Mouse (Mus musculus): ENCODE measurements around the gene Kcnq1.
A peak's percentile ranks its signal among the peaks of the same experiment; 100 is the strongest.

Kcnq1 gene

DNA sequence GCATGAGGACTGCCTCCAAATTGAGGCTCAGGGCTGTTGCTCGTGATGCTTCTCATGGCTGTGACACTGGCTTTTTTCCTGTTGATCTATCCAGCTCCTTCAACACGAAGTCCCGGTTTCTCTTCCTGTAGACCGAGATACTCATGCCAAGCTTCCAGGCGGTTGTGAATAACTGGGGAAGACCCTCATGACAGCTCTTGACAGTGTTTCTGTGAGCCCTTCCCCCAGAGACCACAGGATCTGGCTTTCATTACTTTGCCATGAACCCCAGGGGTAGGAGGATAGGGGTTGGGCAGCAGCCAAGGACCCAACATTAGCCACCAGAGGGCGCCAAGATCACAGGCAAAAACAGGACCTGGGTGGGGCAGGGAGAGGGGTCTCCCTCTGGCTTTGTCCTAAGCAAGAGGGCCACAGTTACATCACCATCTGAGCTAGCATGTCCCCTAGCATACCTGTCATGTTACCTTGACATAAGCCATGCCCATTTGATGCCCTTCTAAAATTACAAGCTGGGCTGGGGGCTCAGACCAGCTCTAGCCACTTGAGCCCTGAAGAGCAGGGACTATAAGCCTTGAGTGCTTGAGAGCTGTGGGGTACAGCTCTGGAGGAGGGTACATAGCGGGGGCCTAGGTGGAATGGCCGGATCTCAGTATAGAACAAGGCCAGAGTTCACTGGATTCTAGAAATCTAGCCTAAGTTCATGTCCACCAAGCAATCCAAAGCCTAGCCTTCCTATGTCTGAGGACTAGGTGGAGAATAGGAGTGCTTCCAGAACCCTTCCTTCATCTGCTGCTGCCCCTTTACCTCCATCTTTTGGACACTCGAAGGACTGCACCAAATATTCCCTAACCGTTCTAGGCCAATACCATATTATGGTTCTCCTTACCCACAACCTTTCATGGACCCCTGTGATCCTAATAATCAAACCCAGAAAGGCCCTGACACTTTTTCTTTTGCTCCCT, 11.3 kb upstream of the Kcnq1 start, which contains the start of gene Trpm5:
Gene Trpm5, minus strand, starts transcription at position 51 of the 962 bp plus-strand sequence.
- peak; percentile 83 for DNase-seq

- DNase-seq = no peak
Observed at GRCm38 (mm10) chr7:143095554-143095907, 10.6 kb upstream of the Kcnq1 start.

DNA sequence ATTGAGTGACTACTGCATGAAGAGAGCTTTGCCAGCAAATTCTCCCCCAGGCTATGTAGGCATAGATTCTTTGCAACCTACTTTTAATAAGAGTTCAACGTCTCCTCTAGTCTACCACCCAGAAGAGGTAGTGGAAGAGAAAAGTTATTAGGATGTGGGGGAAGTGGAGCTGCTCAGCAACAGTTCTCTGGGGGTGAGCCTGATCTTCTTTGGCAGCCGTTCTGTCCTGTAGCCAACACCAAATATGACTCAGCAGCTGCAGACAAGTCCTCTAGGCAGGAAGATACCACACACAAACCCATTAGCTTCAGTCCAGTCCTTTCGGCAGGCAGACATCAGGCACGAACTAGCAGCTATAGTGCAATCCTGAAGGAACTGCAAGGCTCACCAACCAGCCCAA, 5.4 kb upstream of the Kcnq1 start:
- DNase-seq = no peak

- no peak for DNase-seq
Observed at GRCm38 (mm10) chr7:143105258-143105897, 784 bp upstream of the Kcnq1 start.

- DNase-seq = peak; percentile 78
Observed at GRCm38 (mm10) chr7:143106672-143107465, 707 bp downstream of the Kcnq1 start.

DNA sequence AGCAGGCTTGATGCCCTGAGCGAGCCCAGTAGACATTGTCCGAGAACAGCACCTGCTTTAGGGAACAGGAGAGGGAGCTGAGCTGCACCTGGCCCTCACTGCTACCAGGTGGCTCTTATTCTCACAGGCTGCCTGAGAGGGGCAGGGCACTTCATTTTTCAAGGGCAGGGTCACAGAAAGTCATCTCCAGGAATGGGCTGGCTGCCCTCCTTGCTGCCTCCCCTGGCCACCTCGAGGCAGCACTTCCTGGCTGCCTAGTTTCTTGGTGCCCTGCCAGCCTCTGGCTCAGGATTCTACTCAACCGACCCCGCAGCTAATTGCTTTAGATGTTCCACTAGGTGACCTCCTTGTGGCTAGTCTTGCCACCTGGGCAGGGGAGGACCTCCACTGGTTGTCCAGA, 2.0 kb downstream of the Kcnq1 start:
- peak; percentile 64 for DNase-seq

DNA sequence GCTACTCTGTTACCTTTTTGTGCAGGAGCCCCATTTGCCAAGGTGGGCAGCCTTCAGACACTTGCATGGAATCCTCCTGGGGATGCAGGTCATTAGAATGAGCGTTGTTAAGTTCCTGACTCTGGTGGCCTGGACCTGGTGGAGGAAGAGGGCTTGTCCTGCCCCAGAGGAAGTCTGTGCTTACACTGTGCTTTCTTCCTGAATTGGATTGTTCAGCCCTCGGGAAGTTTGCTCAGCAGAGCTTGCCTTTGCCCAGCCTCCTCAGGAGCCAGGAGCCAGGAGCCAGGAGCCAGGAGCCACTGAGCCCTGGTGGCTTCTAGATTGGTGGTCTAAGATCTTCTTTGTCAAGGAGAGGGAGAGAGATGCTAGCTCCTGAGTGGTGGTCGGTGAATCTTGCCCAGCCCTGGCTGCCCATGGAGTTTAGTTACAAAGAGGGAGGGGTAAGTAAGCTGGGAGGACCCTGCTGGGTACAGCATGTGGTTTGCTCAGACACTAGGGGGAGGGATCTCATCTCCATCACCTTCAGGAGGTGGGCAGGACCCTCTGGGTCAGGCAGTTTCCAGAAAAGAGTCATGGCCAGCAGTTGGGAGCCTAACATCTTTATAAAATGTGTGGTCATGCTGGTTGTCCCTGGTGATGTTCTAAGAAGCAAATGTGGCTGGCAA, 3.0 kb downstream of the Kcnq1 start:
- DNase-seq = peak; percentile 35

DNA sequence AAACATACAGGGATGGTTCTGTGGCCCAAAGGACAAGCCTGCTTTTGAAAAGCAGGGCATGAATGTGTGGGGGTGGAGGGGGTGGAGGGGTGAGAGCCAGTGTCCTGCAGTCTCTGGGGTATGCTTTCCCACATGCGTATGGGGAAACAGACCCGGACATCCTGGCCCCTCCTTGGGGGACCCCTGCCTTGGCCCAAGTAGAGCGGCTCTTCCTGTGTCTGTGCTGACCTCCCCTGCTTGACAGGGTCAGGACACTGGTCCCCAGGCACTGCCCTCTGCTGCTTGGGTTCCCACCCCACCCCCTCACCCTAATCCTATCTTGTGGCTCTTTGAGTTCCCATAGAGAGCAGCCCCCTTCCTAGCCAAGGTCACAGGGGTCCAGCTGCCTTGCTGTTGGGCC, 3.5 kb downstream of the Kcnq1 start:
- no peak for DNase-seq

GRCm38 (mm10) chr7:143110803-143111202, 4.6 kb downstream of the Kcnq1 start:
- DNase-seq = no peak

- DNase-seq = no peak
Observed at GRCm38 (mm10) chr7:143111719-143112118, 5.6 kb downstream of the Kcnq1 start.

GRCm38 (mm10) chr7:143112395-143112794, 6.2 kb downstream of the Kcnq1 start:
- no peak for DNase-seq

DNA sequence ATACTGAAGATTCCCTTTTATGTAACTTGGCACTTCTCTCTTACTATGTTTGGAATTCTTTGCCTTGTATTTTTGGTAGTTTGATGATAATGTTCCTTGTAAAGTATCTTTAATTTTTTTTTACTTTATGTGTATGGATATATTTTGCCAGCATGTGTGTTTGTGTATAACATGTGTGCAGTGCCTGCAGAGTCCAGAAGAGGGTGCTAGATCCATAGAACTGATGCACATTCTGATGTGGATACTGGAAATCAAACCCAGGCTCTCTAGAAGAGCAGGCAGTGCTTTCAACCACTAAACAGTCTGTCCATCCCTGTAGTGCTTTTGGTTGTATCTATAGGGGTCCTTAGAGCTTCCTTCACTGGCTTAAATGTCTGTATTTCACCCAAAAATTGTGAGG, 8.6 kb downstream of the Kcnq1 start:
- no peak for DNase-seq

DNA sequence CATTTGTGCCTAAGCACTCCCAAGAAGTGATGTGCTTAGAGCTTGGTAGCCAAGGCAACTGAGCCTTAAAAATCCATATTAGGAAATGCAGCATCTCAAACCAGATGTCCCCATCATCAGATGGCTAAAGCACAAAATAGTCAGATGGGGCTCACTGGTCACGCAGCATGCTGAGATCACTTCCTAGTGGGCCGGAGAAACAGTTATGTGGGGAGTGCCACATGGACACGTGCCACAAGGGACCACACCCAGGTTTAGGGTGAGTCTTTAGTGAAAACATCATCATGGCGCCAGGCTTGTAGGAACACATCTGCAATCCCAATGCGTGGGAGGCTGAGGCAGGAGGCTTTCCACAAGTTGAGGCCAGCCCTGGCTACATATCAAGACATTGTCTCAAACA, 10.4 kb downstream of the Kcnq1 start:
- DNase-seq = no peak

DNA sequence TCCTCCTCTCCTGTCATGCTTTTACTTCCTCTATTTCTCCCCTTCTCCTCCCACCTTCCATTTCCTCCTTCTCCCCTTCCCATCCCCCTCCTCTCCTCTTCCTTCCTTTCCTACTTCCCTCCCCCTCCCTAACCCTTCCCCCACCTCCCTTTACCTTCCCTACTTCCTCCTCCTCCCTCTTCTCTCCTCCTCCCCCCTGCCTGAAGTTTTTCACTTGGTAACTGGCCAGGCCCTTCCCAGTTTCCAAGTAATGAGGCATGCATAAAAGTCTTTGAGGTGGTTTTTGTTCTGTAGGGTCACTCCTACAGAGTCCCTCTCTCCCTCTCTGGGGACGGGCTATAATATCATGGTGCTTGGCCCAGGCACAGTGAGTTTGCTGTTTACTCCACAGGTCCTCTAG, 13.2 kb downstream of the Kcnq1 start:
- peak; percentile 41 for DNase-seq

- no peak for DNase-seq
Observed at GRCm38 (mm10) chr7:143119826-143120225, 13.7 kb downstream of the Kcnq1 start.

GRCm38 (mm10) chr7:143122191-143122590, 16.0 kb downstream of the Kcnq1 start:
- DNase-seq = peak; percentile 32

DNA sequence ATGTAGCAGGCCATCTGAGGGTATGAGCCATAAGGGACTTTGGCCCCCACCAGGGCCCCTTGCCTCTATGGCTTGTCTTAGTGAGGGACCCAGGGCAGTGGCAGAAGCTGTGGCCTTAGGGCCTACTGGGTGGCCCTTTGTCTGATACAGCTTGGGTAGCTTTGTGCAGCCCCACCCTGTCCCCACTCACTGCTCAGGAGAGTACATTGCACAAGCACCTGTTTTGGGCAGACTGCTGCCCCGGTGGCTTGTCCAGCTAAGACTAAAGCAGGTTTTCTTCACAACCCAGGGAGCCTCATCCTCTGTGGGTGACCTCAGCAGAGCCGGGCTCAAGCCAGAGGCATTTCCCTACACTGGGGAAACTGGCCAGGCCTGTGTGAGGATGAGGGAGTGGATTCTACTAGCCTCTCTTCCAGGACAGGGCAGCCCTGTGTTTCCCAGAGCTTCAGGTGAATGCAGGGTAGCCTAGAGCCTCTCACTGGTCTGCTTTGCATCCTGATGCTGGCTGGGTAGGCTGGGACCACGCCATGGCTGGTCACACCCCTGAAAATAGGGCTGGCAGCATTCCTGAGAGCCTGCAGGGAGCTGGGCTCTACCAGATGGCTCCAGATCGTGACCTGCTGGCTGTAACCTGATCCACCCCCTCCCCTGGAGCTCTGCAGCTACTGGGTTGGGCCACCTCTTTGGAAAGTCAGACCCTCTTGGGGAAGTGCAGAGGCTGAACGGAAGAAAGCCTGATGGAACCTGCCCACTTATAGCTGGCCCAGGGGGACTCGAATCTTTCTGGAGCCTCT, 17.9 kb downstream of the Kcnq1 start:
- DNase-seq = no peak

GRCm38 (mm10) chr7:143124902-143125301, 18.7 kb downstream of the Kcnq1 start:
- DNase-seq = no peak

- DNase-seq = no peak
Observed at GRCm38 (mm10) chr7:143132815-143133214, 26.7 kb downstream of the Kcnq1 start.

- DNase-seq = no peak
Observed at GRCm38 (mm10) chr7:143136125-143136524, 30.0 kb downstream of the Kcnq1 start.

- DNase-seq = no peak
Observed at GRCm38 (mm10) chr7:143136561-143136960, 30.4 kb downstream of the Kcnq1 start.

GRCm38 (mm10) chr7:143138789-143139188, 32.6 kb downstream of the Kcnq1 start:
- DNase-seq = peak; percentile 79

Data from lung, postnatal 14 days (tissue).